Mouse (Mus musculus): Measurements from ENCODE around the gene Prmt9.

DNA sequence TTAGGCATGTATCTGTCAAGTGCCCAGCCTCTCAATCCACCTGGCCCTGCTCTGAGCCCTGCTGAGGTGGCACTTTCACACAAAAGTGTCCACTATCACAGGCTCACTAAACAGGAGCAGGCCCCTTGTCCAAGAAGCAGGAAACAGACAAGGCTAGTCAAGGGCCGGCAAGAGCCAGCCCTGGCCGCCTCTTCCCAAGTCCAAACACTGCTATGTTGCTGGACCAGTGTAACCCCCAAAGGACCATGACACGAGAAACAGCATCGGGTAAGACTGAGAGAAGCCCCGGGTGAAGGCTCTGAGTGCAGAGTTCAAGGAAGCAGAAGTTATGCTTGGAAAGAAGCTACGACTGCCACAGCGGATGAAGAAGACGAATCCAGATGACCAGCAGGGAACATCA lies 48.1 kb upstream of the Prmt9 start:
- TF ChIP-seq CTCF (conservative IDR thresholded peaks at IDR 0.05; ENCODE audit: insufficient read depth, insufficient read length, low read depth, low read length) = no peak
- no peak for TF ChIP-seq POLR2A (IDR thresholded peaks at IDR 0.05; ENCODE audit: low read depth, low read length)
